Mouse (Mus musculus): ENCODE measurements around the gene Card9. TPM values are rescaled to one million over a fixed set of nuclear protein-coding genes. Genes with fewer than 3 reads are reported as not detected.

Card9 gene
- polyA plus RNA-seq, 1 experiment = 2.5 TPM

DNA sequence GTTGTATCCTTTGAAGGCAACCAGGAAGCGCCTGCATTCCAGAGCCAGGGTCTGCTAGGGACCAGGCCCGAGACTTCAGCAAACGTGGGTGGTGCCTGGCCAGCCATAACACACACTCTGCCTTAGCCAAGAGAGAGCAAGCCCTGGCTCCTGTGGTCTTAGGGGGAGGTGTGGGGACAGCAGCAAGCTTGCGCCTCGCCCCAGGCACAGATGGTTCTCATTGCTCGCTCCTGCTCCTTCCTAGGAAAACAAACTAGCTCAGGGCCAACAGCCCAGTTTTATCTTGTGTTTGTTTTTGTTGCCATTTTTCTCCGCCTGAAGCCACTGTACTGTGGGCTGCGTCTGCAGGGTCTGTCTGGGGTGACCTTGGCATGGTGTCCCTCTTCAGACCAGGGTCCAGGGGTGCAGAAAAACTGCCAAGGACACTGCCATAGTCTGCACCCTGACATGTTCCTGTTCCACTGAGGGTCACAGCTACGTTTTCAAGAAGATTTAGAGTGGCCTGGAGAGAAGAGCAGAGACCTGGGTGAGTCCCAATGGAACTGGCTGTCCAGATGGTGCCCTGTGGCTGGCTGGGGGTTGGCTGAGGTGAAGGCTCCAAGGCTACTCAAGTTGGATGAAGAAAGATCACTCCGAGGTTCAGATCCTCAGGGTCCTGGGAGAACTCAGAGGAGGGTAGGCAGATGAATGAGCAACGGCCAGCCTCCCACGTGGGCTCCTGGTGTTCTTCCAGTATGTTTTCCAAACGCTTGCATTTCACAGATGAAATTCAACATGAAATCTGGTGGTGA lies 46.2 kb downstream of the Card9 start:
- DNase-seq = peak; percentile 69
- 68% methylated on average over 13 of the region's 13 CpGs for WGBS
- H3K27ac ChIP-seq (ENCODE audit: insufficient read depth, low read depth, low read length) = peak overlapping the region; percentile 62
- no peaks in the 10 kb centered on the region for H3K36me3 ChIP-seq (ENCODE audit: control insufficient read depth, insufficient read depth, low read length)
- no peaks in the 10 kb centered on the region for H3K27me3 ChIP-seq (replicated peaks; ENCODE audit: control insufficient read depth, insufficient read depth, low read length)
- H3K4me1 ChIP-seq (ENCODE audit: control insufficient read depth, insufficient read depth, low read length) = no peaks in the 10 kb centered on the region; the same call in 1 of the 2 replicates
- no peak overlapping the region for H3K4me3 ChIP-seq (ENCODE audit: insufficient read depth, low read depth, low read length)
- TF ChIP-seq CTCF (conservative IDR thresholded peaks at IDR 0.05; ENCODE audit: insufficient read depth, insufficient read length, low read depth, low read length) (no peak), POLR2A (IDR thresholded peaks at IDR 0.05; ENCODE audit: low read depth, low read length) (no peak)

DNA sequence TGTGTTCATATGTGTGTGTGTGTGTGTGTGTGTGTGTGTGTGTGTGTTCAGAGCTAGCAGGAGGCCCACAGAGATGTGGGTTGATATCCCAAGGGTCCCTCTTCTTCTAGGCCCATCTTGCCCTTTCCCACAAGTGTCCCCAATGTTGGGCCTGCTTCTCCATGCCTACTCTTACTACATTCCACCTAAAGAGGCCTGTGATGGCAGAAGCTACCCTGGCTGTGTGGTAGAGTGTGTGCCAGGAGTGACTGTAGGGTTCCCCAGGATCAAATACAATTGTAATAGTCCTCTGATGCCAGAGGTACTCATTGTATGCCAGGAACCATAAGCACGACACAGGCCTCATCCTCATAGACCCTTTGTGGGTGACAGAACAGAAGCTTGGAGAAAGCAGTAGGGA lies 47.3 kb downstream of the Card9 start:
- no peak overlapping the region for H3K27ac ChIP-seq (ENCODE audit: insufficient read depth, low read depth, low read length)
- no peak overlapping the region for H3K4me3 ChIP-seq (ENCODE audit: insufficient read depth, low read depth, low read length)
- 96% methylated on average over 1 of the region's 1 CpGs for WGBS
- no peaks in the 10 kb centered on the region for H3K27me3 ChIP-seq (replicated peaks; ENCODE audit: control insufficient read depth, insufficient read depth, low read length)
- no peak for TF ChIP-seq POLR2A (IDR thresholded peaks at IDR 0.05; ENCODE audit: low read depth, low read length)
- TF ChIP-seq CTCF (conservative IDR thresholded peaks at IDR 0.05; ENCODE audit: insufficient read depth, insufficient read length, low read depth, low read length) = no peak
- DNase-seq = no peak
- no peaks in the 10 kb centered on the region for H3K36me3 ChIP-seq (ENCODE audit: control insufficient read depth, insufficient read depth, low read length)
- H3K4me1 ChIP-seq (ENCODE audit: control insufficient read depth, insufficient read depth, low read length) = no peaks in the 10 kb centered on the region; the same call in 1 of the 2 replicates

DNA sequence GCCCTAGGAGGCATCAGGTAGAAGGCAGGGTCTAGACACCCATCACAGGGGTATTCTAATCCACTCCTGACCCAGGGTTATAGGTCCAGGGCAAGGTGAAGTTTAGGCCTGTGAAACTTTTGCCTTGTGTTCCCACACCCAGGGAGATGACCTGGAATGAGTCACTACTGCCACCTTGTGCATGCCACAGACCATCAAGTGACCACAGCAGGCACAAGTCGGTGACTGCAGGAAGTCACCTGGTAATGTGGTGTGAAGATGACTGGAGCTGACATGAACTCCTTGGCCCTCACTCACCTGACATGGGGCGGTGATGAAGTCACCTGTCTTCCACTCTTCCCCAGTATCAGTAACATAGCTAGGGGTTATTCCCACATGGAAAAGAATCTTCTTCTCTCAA lies 47.9 kb downstream of the Card9 start:
- TF ChIP-seq POLR2A (IDR thresholded peaks at IDR 0.05; ENCODE audit: low read depth, low read length) (no peak), CTCF (conservative IDR thresholded peaks at IDR 0.05; ENCODE audit: insufficient read depth, insufficient read length, low read depth, low read length) (peak; percentile 63)
- Histone ChIP-seq H3K4me1 (ENCODE audit: control insufficient read depth, insufficient read depth, low read length) (no peaks in the 10 kb centered on the region; the same call in 1 of the 2 replicates), H3K36me3 (ENCODE audit: control insufficient read depth, insufficient read depth, low read length) (no peaks in the 10 kb centered on the region), H3K27me3 (replicated peaks; ENCODE audit: control insufficient read depth, insufficient read depth, low read length) (no peaks in the 10 kb centered on the region), H3K4me3 (ENCODE audit: insufficient read depth, low read depth, low read length) (no peak overlapping the region), H3K27ac (ENCODE audit: insufficient read depth, low read depth, low read length) (no peak overlapping the region)
- 58% methylated on average over 2 of the region's 2 CpGs for WGBS
- DNase-seq = peak; percentile 22

DNA sequence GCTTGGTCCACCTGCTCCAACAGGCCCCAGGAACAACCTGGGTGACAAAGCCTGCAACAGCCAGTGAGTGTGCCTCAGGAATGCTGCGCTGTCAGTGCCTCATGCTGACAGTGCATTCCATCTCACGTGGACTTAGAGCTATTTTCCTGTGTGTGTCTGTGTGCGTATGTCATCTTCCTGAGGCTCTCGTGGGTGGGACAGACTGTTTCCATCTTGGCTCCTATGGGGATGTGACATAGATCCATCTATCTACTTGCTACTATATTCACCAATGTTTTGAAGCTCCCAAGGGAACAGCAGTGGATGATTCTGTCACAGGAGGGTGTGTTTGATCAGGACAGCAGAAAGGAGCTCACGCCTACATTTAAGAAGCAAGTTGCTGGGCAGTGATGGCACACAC lies 48.8 kb downstream of the Card9 start:
- Histone ChIP-seq H3K4me1 (ENCODE audit: control insufficient read depth, insufficient read depth, low read length) (no peaks in the 10 kb centered on the region; the same call in 1 of the 2 replicates), H3K27me3 (replicated peaks; ENCODE audit: control insufficient read depth, insufficient read depth, low read length) (no peaks in the 10 kb centered on the region), H3K36me3 (ENCODE audit: control insufficient read depth, insufficient read depth, low read length) (no peaks in the 10 kb centered on the region), H3K4me3 (ENCODE audit: insufficient read depth, low read depth, low read length) (no peak overlapping the region), H3K27ac (ENCODE audit: insufficient read depth, low read depth, low read length) (no peak overlapping the region)
- DNase-seq = no peak
- no peak for TF ChIP-seq CTCF (conservative IDR thresholded peaks at IDR 0.05; ENCODE audit: insufficient read depth, insufficient read length, low read depth, low read length)
- TF ChIP-seq POLR2A (IDR thresholded peaks at IDR 0.05; ENCODE audit: low read depth, low read length) = no peak
- WGBS = 65% methylated on average over 5 of the region's 5 CpGs

DNA sequence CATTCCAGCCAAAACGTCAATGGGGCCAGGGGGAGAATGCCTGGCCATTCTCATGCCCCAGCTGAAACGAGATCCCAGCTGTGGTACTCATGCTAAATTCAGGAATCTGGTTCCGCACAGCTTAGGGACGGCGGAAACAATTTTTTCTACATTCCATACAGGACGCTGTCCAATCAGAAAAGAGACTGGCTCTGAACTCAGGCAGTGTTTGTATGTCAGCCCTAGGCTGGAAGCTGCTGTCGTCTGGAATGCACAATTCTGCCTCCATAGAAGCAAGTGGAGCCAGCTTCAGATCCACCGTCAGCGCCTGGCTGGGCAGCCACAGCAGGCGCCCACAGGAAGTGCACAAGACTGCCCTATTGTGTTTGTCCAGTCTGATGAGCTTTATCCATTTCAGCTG lies 51.0 kb downstream of the Card9 start:
- H3K27ac ChIP-seq (ENCODE audit: insufficient read depth, low read depth, low read length) = peak overlapping the region; percentile 64; the same call in 1 of the 2 replicates
- 28% methylated on average over 10 of the region's 10 CpGs for WGBS

DNA sequence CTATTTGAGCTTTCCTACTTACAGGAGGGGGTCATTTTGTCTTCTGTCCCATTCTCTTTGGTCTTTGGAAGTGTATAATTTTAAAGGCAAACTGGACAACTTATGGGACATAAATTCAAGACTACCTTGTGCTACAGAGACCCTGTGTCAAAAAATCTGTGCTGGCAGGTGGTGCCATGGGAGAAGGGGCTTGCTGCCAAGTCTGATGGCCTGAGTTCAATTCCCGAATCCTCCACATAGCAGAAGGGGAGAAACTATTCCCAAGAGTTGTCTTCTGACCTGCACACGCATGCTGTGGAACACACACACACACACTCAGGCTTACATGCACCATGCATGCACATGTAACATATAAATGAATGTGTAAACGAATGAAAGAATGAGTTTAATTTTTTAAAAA lies 54.0 kb downstream of the Card9 start:
- 82% methylated on average over 3 of the region's 3 CpGs for WGBS
- Histone ChIP-seq H3K27ac (ENCODE audit: insufficient read depth, low read depth, low read length) (no peak overlapping the region), H3K36me3 (ENCODE audit: control insufficient read depth, insufficient read depth, low read length) (no peaks in the 10 kb centered on the region), H3K27me3 (replicated peaks; ENCODE audit: control insufficient read depth, insufficient read depth, low read length) (no peaks in the 10 kb centered on the region), H3K4me1 (ENCODE audit: control insufficient read depth, insufficient read depth, low read length) (no peaks in the 10 kb centered on the region; the same call in 1 of the 2 replicates), H3K4me3 (ENCODE audit: insufficient read depth, low read depth, low read length) (no peak overlapping the region)
- DNase-seq = no peak
- TF ChIP-seq CTCF (conservative IDR thresholded peaks at IDR 0.05; ENCODE audit: insufficient read depth, insufficient read length, low read depth, low read length) = no peak
- TF ChIP-seq POLR2A (IDR thresholded peaks at IDR 0.05; ENCODE audit: low read depth, low read length) = no peak

More for the DNA sequence above, 51.0 kb downstream of the Card9 start:
- DNase-seq = peak; percentile 61
- no peaks in the 10 kb centered on the region for H3K36me3 ChIP-seq (ENCODE audit: control insufficient read depth, insufficient read depth, low read length)
- no peak overlapping the region for H3K4me3 ChIP-seq (ENCODE audit: insufficient read depth, low read depth, low read length)
- TF ChIP-seq POLR2A (IDR thresholded peaks at IDR 0.05; ENCODE audit: low read depth, low read length) (no peak), CTCF (conservative IDR thresholded peaks at IDR 0.05; ENCODE audit: insufficient read depth, insufficient read length, low read depth, low read length) (no peak)
- no peaks in the 10 kb centered on the region; the same call in 1 of the 2 replicates for H3K4me1 ChIP-seq (ENCODE audit: control insufficient read depth, insufficient read depth, low read length)
- no peaks in the 10 kb centered on the region for H3K27me3 ChIP-seq (replicated peaks; ENCODE audit: control insufficient read depth, insufficient read depth, low read length)

DNA sequence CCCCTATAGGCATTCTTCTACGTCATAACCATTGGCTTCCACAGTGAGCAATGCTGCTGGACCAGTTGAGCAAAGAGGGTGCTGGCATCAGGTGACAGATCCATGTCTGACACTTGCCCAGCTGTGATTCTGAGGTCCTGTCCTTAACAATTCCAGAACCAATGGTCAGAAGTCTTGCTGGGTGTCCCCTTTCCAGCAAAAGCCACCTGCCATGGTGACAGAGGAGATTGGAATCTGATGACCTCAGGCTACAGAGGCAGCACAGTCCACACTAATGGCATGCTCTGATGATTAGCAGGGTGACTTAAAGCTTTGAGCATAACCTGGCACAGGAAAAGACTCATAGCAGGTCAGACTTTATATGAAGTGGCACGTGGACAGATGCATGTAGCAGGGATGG lies 55.2 kb downstream of the Card9 start:
- Histone ChIP-seq H3K27me3 (replicated peaks; ENCODE audit: control insufficient read depth, insufficient read depth, low read length) (no peaks in the 10 kb centered on the region), H3K27ac (ENCODE audit: insufficient read depth, low read depth, low read length) (no peak overlapping the region), H3K4me3 (ENCODE audit: insufficient read depth, low read depth, low read length) (no peak overlapping the region), H3K36me3 (ENCODE audit: control insufficient read depth, insufficient read depth, low read length) (no peaks in the 10 kb centered on the region), H3K4me1 (ENCODE audit: control insufficient read depth, insufficient read depth, low read length) (no peaks in the 10 kb centered on the region; the same call in 1 of the 2 replicates)
- TF ChIP-seq CTCF (conservative IDR thresholded peaks at IDR 0.05; ENCODE audit: insufficient read depth, insufficient read length, low read depth, low read length) = no peak
- no peak for TF ChIP-seq POLR2A (IDR thresholded peaks at IDR 0.05; ENCODE audit: low read depth, low read length)
- 67% methylated on average over 2 of the region's 2 CpGs for WGBS
- no peak for DNase-seq

All from kidney, adult 2 months (tissue).